Mouse (Mus musculus): ENCODE measurements around the gene Pex26.

Pex26 gene

GRCm38 (mm10) chr6:121210149-121210925 is 26.9 kb downstream of the Pex26 start, which contains the start of gene Tuba8:
TSS of gene Tuba8 (plus strand) at chr6:121210696.
- peak; percentile 31 for DNase-seq

GRCm38 (mm10) chr6:121210926-121211289 is 27.4 kb downstream of the Pex26 start:
- DNase-seq, result no peak

- DNase-seq, result no peak
Measured at GRCm38 (mm10) chr6:121211743-121212142, 28.3 kb downstream of the Pex26 start.

- DNase-seq, result no peak
Measured at GRCm38 (mm10) chr6:121212988-121213387, 29.5 kb downstream of the Pex26 start.

- no peak for DNase-seq
Measured at GRCm38 (mm10) chr6:121214221-121214620, 30.8 kb downstream of the Pex26 start.

GRCm38 (mm10) chr6:121214667-121215330 is 31.3 kb downstream of the Pex26 start:
- DNase-seq, result no peak

- DNase-seq, result no peak
Measured at GRCm38 (mm10) chr6:121215336-121215735, 31.9 kb downstream of the Pex26 start.

- DNase-seq, result no peak
Measured at GRCm38 (mm10) chr6:121215896-121216295, 32.4 kb downstream of the Pex26 start.

GRCm38 (mm10) chr6:121216589-121217255 is 33.3 kb downstream of the Pex26 start:
- no peak for DNase-seq

- no peak for DNase-seq
Measured at GRCm38 (mm10) chr6:121218002-121218401, 34.5 kb downstream of the Pex26 start.

- no peak for DNase-seq
Measured at GRCm38 (mm10) chr6:121219406-121219805, 35.9 kb downstream of the Pex26 start.

- no peak for DNase-seq
Measured at GRCm38 (mm10) chr6:121220181-121220580, 36.7 kb downstream of the Pex26 start.

- DNase-seq, result no peak
Measured at GRCm38 (mm10) chr6:121221876-121222597, 38.6 kb downstream of the Pex26 start.

GRCm38 (mm10) chr6:121223001-121223400 is 39.5 kb downstream of the Pex26 start:
- no peak for DNase-seq

- no peak for DNase-seq
Measured at GRCm38 (mm10) chr6:121224067-121224466, 40.6 kb downstream of the Pex26 start.

- peak in 1 of 2 experiments; percentile 52 for DNase-seq
Measured at GRCm38 (mm10) chr6:121224993-121225392, 41.5 kb downstream of the Pex26 start.

- no peak for DNase-seq
Measured at GRCm38 (mm10) chr6:121226043-121226442, 42.6 kb downstream of the Pex26 start.

- DNase-seq, result no peak
Measured at GRCm38 (mm10) chr6:121226744-121227143, 43.3 kb downstream of the Pex26 start.

- no peak for DNase-seq
Measured at GRCm38 (mm10) chr6:121228421-121228820, 45.0 kb downstream of the Pex26 start.

GRCm38 (mm10) chr6:121232652-121233051 is 49.2 kb downstream of the Pex26 start:
- no peak for DNase-seq

GRCm38 (mm10) chr6:121236386-121236785 is 52.9 kb downstream of the Pex26 start:
- no peak for DNase-seq

- no peak for DNase-seq
Measured at GRCm38 (mm10) chr6:121238209-121238608, 54.7 kb downstream of the Pex26 start.

- no peak for DNase-seq
Measured at GRCm38 (mm10) chr6:121241780-121242179, 58.3 kb downstream of the Pex26 start.
